Mouse (Mus musculus) hindbrain, postnatal 0 days (tissue): ENCODE measurements around the gene Ctsz. TPM values are rescaled to one million over a fixed set of nuclear protein-coding genes. Genes with fewer than 3 reads are reported as not detected.

Experiments used
- ATAC-seq: fragments of 200-750 bp; cut with Nextera tagmentation; 2 replicates; pipeline ENCODE4 v1.8.0; 2017; ENCODE audit warnings: mild to moderate bottlenecking, moderate TSS enrichment, moderate library complexity
- DNase-seq: peaks from one replicate; pipeline ENCODE4 v3.0.0-alpha.2; 2015; ENCODE audit warnings: low spot score
- H3K27ac ChIP-seq: fragments of 300-500 bp; sonication (generic); 2 replicates; pipeline ENCODE4 v1.5.1; 2014; ENCODE audit warnings: mild to moderate bottlenecking
- H3K27me3 ChIP-seq: fragments of 300-500 bp; sonication (generic); 2 replicates; pipeline ENCODE4 v1.6.1; 2014; ENCODE audit warnings: low read length, mixed read lengths; ENCODE audit not compliant: insufficient read depth
- H3K36me3 ChIP-seq: fragments of 300-500 bp; sonication (generic); 2 replicates; pipeline ENCODE4 v1.6.1; 2014; ENCODE audit warnings: low read length, mixed read lengths; ENCODE audit not compliant: insufficient read depth
- H3K4me1 ChIP-seq: fragments of 300-500 bp; sonication (generic); 2 replicates; pipeline ENCODE4 v1.6.1; 2014; ENCODE audit warnings: antibody characterized with exemption, low read length, mixed read lengths; ENCODE audit not compliant: insufficient read depth
- H3K4me2 ChIP-seq: fragments of 300-500 bp; sonication (generic); 2 replicates; pipeline ENCODE4 v1.6.1; 2014; ENCODE audit warnings: low read depth, mild to moderate bottlenecking, low read length, moderate library complexity, mixed read lengths
- H3K4me3 ChIP-seq: fragments of 300-500 bp; sonication (generic); 2 replicates; pipeline ENCODE4 v1.5.1; 2014; ENCODE audit warnings: low read length
- H3K9ac ChIP-seq: fragments of 300-500 bp; sonication (generic); replicated peaks from 2 replicates; pipeline ENCODE4 v1.6.1; 2014; ENCODE audit warnings: mild to moderate bottlenecking, low read length, moderate library complexity, mixed read lengths
- H3K9me3 ChIP-seq: fragments of 300-500 bp; sonication (generic); 2 replicates; pipeline ENCODE4 v1.6.1; 2016; ENCODE audit warnings: low read length, mixed read lengths
- CTCF ChIP-seq: IDR thresholded peaks from 2 replicates; pipeline ENCODE4 v1.5.1; 2016; ENCODE audit warnings: antibody characterized with exemption, control low read depth, low read depth
- WGBS: fragments of 180-500 bp; shearing (Covaris S2); extraction: QIAGEN DNeasy Blood & Tissue Kit; methylation state at CpG from one replicate; pipeline ENCODE4 v1.1.7; 2014; 5-methylcytosine and 5-hydroxymethylcytosine counted together
- polyA plus RNA-seq: library from polyadenylated mRNA; unstranded; fragments of >200 nt; fragmentation: Nextera tagmentation; extraction: Ambion mirVana; gene quantifications from 2 replicates; pipeline ENCODE4 v1.2.1, GENCODE M21; 2015
- total RNA-seq: library from RNA; depleted of rRNA; stranded (reverse); fragments of >200 nt; gene quantifications from 2 replicates; pipeline ENCODE4 v1.2.3, GENCODE M21; 2014

Ctsz gene
- total and polyA plus RNA-seq, 2 experiments from 2014 or later, result 66.9 to 72.3 TPM

GRCm38 (mm10) chr2:174400396-174400795, 38.4 kb downstream of the Ctsz start:
- H3K27ac ChIP-seq, result no peak overlapping the region
- no peaks in the 10 kb centered on the region for H3K9me3 ChIP-seq
- 64% methylated on average over 4 of the region's 4 CpGs for WGBS
- no peaks in the 10 kb centered on the region for H3K27me3 ChIP-seq
- no peak for TF ChIP-seq CTCF
- no peaks in the 10 kb centered on the region for H3K36me3 ChIP-seq
- H3K4me1 ChIP-seq, result no peaks in the 10 kb centered on the region
- no peak overlapping the region for H3K4me2 ChIP-seq
- H3K4me3 ChIP-seq, result no peak overlapping the region
- DNase-seq, result no peak
- no peak for ATAC-seq
- no peak overlapping the region for H3K9ac ChIP-seq

GRCm38 (mm10) chr2:174397881-174398280, 41.0 kb downstream of the Ctsz start:
- no peak for TF ChIP-seq CTCF
- H3K27ac ChIP-seq, result no peak overlapping the region
- H3K9me3 ChIP-seq, result no peaks in the 10 kb centered on the region
- WGBS, result 92% methylated on average over 6 of the region's 6 CpGs
- no peak overlapping the region for H3K4me3 ChIP-seq
- no peak overlapping the region for H3K4me2 ChIP-seq
- ATAC-seq, result no peak
- H3K9ac ChIP-seq, result no peak overlapping the region
- no peak for DNase-seq
- H3K4me1 ChIP-seq, result no peaks in the 10 kb centered on the region
- H3K36me3 ChIP-seq, result no peaks in the 10 kb centered on the region
- H3K27me3 ChIP-seq, result no peaks in the 10 kb centered on the region

- no peaks in the 10 kb centered on the region for H3K4me1 ChIP-seq
- H3K27ac ChIP-seq, result no peak overlapping the region
- WGBS, result 95% methylated on average over 1 of the region's 1 CpGs
- 0 out of 2 replicates have a peak, but pooled peaks cover under 1% of the 10 kb centered on the region for H3K9me3 ChIP-seq
- H3K36me3 ChIP-seq, result no peaks in the 10 kb centered on the region
- H3K9ac ChIP-seq, result no peak overlapping the region
- no peak overlapping the region for H3K4me2 ChIP-seq
- H3K27me3 ChIP-seq, result no peaks in the 10 kb centered on the region
- H3K4me3 ChIP-seq, result no peak overlapping the region
- DNase-seq (no peak), ATAC-seq (no peak)
- TF ChIP-seq CTCF, result no peak
Measured at GRCm38 (mm10) chr2:174397065-174397464, 41.8 kb downstream of the Ctsz start.

GRCm38 (mm10) chr2:174396643-174397042, 42.2 kb downstream of the Ctsz start:
- H3K27me3 ChIP-seq, result no peaks in the 10 kb centered on the region
- 85% methylated on average over 10 of the region's 10 CpGs for WGBS
- ATAC-seq, result no peak

GRCm38 (mm10) chr2:174393383-174393782, 45.5 kb downstream of the Ctsz start:
- H3K9ac ChIP-seq, result no peak overlapping the region
- H3K36me3 ChIP-seq, result no peaks in the 10 kb centered on the region
- H3K4me1 ChIP-seq, result no peaks in the 10 kb centered on the region
- no peak for TF ChIP-seq CTCF
- WGBS, result 91% methylated on average over 5 of the region's 5 CpGs
- no peaks in the 10 kb centered on the region for H3K27me3 ChIP-seq
- no peak overlapping the region for H3K4me3 ChIP-seq
- DNase-seq (no peak), ATAC-seq (no peak)
- no peak overlapping the region for H3K4me2 ChIP-seq
- no peak overlapping the region for H3K27ac ChIP-seq
- peaks cover 5% of the 10 kb centered on the region; the same call in 1 of the 2 replicates for H3K9me3 ChIP-seq

More at GRCm38 (mm10) chr2:174396643-174397042, 42.2 kb downstream of the Ctsz start:
- H3K9me3 ChIP-seq, result peaks cover 5% of the 10 kb centered on the region; the same call in 1 of the 2 replicates
- TF ChIP-seq CTCF, result no peak
- H3K4me2 ChIP-seq, result no peak overlapping the region
- no peak overlapping the region for H3K4me3 ChIP-seq
- no peak for DNase-seq
- no peaks in the 10 kb centered on the region for H3K36me3 ChIP-seq
- H3K27ac ChIP-seq, result no peak overlapping the region
- no peak overlapping the region for H3K9ac ChIP-seq
- H3K4me1 ChIP-seq, result no peaks in the 10 kb centered on the region

GRCm38 (mm10) chr2:174392554-174392953, 46.3 kb downstream of the Ctsz start:
- no peak for DNase-seq
- H3K4me1 ChIP-seq, result no peaks in the 10 kb centered on the region
- WGBS, result 51% methylated on average over 9 of the region's 9 CpGs
- H3K27me3 ChIP-seq, result no peaks in the 10 kb centered on the region
- no peak for ATAC-seq
- no peak overlapping the region for H3K9ac ChIP-seq
- no peak overlapping the region for H3K27ac ChIP-seq
- no peak overlapping the region for H3K4me3 ChIP-seq
- TF ChIP-seq CTCF, result no peak
- H3K9me3 ChIP-seq, result peaks cover 7% of the 10 kb centered on the region; the same call in 1 of the 2 replicates
- no peaks in the 10 kb centered on the region for H3K36me3 ChIP-seq
- no peak overlapping the region for H3K4me2 ChIP-seq

- Histone ChIP-seq H3K4me1 (no peaks in the 10 kb centered on the region), H3K4me2 (no peak overlapping the region), H3K27me3 (no peaks in the 10 kb centered on the region), H3K9ac (no peak overlapping the region), H3K27ac (no peak overlapping the region), H3K9me3 (peaks cover 7% of the 10 kb centered on the region; the same call in 1 of the 2 replicates), H3K4me3 (no peak overlapping the region), H3K36me3 (no peaks in the 10 kb centered on the region)
- WGBS, result 92% methylated on average over 3 of the region's 3 CpGs
- no peak for DNase-seq
- TF ChIP-seq CTCF, result no peak
- ATAC-seq, result no peak
Measured at GRCm38 (mm10) chr2:174391936-174392335, 46.9 kb downstream of the Ctsz start.
